Mouse (Mus musculus) C2C12 (cell line): ENCODE data around the gene Greb1.

ENCODE experiments used
- CEBPB ChIP-seq: IDR thresholded peaks from one replicate; pipeline ENCODE4 v1.6.1; 2011; ENCODE audit warnings: low read depth, mild to moderate bottlenecking, control low read depth, moderate library complexity
- CTCF ChIP-seq: IDR thresholded peaks from one replicate; pipeline ENCODE4 v1.5.1; 2011; ENCODE audit not compliant: control insufficient read depth, insufficient read depth, insufficient read length
- MAX ChIP-seq: IDR thresholded peaks from one replicate; pipeline ENCODE4 v1.6.1; 2011; ENCODE audit warnings: mild to moderate bottlenecking, control low read depth
- MYOG ChIP-seq: IDR thresholded peaks from one replicate; pipeline ENCODE4 v1.6.1; 2011; ENCODE audit not compliant: control insufficient read depth, insufficient read length; ENCODE audit errors: extremely low read depth
- USF1 ChIP-seq: IDR thresholded peaks from one replicate; pipeline ENCODE4 v1.6.1; 2011; ENCODE audit warnings: low read depth, mild to moderate bottlenecking, control low read depth, moderate library complexity

DNA sequence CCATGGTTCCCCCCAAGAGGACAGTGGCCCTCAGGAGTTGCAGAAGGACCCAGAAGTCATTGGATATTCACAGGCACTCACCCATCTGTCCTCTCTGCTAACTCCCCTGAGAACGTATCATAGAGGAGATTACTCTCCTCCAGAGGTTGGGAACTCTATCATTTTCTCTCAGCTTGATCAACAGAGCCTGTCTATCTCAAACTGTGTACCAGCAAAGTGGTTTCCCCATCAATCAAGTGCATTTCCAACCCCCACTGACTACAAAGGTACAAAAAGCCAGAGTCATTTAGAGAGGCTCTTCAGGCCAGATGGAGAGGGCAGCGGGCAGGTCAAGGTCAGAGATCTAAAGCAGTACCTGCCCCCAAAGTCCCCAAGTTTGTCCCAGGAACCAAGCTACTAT is 32.0 kb downstream of the Greb1 start:
- TF ChIP-seq MAX = no peak
- TF ChIP-seq CTCF = no peak
- no peak for TF ChIP-seq CEBPB
- no peak for TF ChIP-seq MYOG
- no peak for TF ChIP-seq USF1
